ENCODE assay signal across 13 mouse cellular contexts in genomic region chr1:85579199-85580147, GRCm38 (mm10). TPM values are rescaled to one million over a fixed set of nuclear protein-coding genes. Genes with fewer than 3 reads are reported as not detected.
"Had no signal": no experiment of that assay in that cellular context is flagged by ENCODE, and none has a peak within 500 bp of the region (broad histone marks: within the 10 kb centered on the region; RNA-seq: fewer than 3 reads in every experiment).

No protein-coding gene starts in this region.

RNA-seq across cellular contexts. Expression of gene G530012D18Rik, which starts 4.0 kb away (rescaled TPM):
- total RNA-seq: layer of hippocampus, adult 2 months; layer of hippocampus, postnatal 10 days; left cerebral cortex, postnatal 36 days; liver, adult 2 months; megakaryocyte, adult 5-6 weeks had no signal
- polyA plus RNA-seq: limb, embryonic 12.5 days; liver, adult 2 months; liver, embryonic 15.5 days; lung, adult 2 months; midbrain, embryonic 11.5 days; neural tube, embryonic 12.5 days; stomach, embryonic 14.5 days; testis, adult 2 months; thymus, adult 2 months had no signal
